Mouse (Mus musculus) mesoderm, embryonic 11.5 days (tissue): Measurements from ENCODE around the gene Cpt1c.
A peak's percentile ranks its signal among the peaks of the same experiment; 100 is the strongest.

Source experiments
- DNase-seq: peaks from one replicate; pipeline ENCODE4 v3.0.0-alpha.2; 2012; ENCODE audit warnings: low read depth, low spot score

The Cpt1c gene

DNA sequence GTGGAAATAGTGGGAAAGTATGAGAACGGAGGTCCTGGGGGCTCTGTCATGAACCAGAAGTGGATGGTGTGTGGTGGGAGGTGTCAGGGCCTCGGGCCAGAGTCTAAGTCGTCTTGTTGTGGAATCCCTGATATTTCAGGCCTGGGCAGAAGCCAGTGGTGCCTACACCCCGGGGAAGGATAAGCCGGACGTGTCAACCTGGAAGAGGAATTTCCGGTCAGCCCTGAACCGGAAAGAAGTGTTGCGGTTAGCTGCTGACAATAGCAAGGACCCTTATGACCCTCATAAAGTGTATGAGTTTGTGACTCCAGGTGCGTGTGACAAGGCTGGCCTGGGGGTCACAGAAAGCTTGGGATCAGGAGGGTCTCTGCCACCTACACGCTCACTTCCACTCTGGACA is 25.1 kb upstream of the Cpt1c start:
- no peak for DNase-seq

DNA sequence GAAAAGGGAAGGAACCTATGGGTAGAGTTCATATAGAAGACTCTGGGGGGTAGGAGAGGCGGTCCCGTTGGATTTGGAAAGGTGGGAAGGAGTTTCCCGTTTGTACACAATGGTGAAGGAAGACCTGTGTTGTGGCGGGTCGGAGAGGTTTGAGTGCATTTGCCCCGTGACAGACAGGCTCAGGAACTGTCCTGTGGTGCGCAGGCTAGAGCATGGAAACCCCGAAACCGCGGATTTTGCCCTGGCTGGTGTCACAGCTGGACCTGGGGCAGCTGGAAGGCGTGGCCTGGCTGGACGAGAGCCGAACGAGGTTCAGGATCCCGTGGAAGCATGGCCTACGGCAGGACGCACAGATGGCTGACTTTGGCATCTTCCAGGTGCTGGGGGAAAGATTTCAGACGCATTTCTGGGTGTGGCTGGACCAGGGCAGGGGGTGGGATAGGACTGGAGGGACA is 23.9 kb upstream of the Cpt1c start, which contains the start of gene Bcl2l12:
TSS of gene Bcl2l12 (minus strand) at position 212 of the 455 bp plus-strand sequence.
- DNase-seq = peak; percentile 48

DNA sequence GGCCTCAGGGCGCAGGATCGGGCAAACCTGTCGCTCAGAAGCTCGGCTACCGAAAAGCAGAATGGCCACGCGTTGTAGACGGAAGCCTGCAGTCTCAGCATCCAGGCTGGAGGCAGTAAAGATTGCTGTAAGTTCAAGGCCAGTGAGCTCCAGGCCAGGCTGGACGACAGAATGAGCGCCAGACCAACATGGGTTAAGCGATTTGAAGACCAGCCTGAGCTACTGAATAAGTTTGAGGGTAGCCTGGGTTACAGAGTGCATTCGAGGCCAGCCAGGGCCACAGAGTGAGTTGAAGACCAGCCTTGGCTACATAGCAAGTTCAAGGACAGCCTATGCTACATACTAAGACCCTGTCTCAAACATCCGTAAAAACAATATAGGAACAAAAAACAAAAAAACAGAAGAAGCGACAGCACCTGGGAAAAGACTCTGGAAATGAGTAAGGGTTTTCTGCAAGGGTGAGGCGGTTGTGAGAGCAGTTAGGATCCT is 23.3 kb upstream of the Cpt1c start:
- no peak for DNase-seq

DNA sequence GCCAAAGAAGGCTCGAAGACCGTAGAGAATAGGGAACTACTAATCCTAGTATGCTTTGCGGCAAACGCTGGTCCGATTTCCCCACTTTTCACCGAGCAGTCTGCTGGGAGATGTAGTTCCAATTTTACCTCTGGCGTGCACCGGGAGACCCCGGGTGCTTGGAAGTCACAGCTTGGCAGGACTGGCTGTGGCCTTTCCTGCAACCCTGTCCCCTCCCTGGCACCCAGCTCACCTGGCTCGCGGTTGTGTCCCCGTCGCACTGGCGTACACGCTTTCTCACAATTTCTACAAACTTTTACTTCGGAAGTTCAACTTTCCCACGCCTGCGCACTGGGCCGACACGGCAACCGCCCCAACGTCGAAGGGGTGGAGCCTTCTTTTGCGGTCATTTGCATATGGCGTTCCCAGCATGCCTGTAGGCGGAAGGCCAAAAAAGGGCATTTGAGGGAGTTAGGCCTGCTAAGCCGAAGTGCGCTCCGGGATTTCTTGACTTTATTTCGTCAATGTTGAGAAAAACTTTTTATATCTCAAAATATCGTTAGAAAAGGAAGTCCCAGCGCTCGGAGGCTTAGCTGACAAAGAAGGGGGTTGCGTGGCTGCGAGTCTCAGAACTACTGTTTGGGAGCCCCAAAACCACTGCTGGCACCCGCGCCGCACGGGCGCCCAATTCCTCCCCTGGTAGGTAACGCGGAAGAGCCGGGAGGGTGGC is 22.7 kb upstream of the Cpt1c start, which contains the start of gene Irf3:
TSS of gene Irf3 (plus strand) at position 418 of the 709 bp plus-strand sequence.
- DNase-seq = peak; percentile 97

DNA sequence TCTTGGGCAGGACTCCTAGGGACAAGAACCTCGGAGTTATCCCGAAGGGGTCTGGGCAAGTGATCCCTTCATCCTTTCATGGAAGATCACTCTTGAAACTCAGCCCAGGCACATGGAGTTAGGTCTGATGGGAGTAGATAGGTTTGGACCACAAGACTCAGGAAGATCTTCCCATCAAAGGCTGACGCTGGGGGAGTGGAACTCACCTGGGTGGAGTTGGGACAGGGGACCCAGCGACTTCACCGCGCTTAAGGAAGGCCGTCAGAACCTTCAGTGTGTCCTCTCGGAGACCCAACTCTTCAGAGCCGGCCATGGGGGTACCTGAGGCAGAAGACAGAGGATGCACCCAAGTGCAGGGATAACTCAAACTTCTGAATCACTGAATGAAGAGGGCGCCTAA is 22.0 kb upstream of the Cpt1c start:
- no peak for DNase-seq

DNA sequence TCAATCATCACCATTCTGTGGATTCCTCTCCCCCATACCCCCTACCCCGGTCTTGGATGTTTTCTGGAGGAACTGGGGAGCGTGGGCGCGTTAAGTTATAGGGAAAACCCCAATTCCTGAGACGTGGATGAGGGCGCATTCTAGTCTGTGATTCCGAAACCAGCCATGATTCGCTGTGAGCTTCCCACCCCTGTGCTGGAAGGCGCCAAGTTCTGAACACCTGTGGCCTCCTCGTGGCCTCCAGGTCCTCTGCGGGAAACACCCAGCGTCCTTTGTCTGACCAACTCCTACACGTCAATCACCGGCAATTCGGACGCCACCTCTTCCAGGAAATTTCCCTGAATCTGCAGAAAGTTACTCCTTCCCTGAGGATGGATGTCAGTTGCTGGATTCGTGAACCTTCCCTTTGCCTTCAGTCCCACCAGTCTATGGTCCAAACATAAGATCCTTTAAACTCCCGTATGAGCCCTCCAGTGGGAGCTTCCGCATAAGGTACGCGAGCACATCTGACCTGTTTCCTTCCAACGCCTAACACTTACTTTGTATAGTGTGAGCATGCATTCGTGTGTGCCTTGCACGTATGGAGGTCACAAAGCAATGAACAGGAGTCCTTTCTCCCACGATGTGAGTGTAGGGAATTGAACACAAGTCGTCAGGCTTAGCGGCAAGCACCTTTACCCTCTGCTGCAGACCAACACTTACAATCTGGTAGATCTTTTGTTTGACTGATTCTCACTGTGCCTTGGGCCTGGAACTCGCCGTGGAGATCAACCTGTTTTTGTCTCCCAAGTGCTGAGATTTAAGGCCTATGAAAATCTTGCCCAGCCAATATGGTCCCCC is 12.4 kb upstream of the Cpt1c start:
- no peak for DNase-seq

DNA sequence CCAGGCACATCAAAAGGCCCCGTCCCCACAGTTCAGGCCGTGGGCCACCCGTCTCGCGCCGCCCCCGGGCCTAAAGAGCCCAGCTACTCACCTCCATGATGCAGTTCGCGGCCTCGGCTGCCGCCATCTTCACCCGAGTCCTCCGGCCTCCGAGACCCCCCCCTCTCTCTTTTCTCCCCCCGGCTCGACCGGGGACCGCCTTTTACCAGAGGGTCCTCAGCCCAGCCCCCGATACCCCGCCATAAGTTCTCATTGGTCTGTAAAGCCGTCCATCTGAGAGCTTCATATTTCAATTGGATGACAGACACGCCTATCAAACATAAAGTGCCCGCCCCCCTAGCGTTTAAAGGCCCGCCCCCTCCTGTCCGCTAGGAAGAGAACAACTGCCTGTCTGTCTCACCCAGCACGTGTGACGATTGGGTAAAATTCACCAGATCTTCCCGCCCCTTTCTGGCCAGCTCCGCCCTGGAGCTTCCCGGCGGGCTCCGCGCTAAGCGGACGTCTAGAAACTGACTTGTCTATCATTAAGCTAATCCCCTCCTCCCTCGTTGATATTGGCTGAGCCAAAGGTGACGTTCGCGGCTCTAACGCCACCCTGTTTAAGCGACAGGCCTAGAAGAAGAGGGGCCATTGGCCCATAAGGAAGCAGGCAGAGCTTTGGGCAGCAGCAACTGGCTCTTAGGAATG is 11.7 kb upstream of the Cpt1c start, which contains the start of gene Prmt1:
TSS of gene Prmt1 (minus strand) at position 377 of the 687 bp plus-strand sequence.
- DNase-seq = peak; percentile 100

DNA sequence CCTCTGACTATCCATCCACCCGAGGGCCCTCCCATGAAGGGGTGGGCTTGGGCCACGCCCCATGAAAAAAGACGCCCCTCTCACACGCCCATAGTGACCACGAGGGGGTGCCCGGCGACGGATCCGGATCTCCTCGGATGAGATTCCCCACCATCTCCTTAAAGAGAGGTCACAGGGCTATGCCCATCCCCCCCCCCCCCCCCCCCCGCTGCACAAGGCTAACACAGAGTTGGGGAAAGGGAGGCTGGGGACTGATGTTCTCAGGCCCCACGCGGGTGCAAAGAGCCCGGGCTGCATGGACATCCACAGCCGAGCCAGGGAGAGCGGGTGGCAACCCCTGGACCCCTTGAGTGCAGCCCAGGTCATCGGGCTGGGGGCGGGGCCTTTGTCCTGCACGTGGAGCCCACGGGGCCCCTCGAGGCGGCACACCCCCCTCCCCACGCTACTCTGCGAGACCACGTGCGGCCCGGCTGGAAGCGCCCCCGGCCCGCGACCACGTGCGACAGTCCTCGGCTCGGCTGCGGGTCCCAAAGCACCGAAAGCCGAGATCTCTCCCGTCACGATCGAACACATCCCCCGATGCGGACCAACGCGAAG is 11.0 kb upstream of the Cpt1c start:
- peak; percentile 91 for DNase-seq

DNA sequence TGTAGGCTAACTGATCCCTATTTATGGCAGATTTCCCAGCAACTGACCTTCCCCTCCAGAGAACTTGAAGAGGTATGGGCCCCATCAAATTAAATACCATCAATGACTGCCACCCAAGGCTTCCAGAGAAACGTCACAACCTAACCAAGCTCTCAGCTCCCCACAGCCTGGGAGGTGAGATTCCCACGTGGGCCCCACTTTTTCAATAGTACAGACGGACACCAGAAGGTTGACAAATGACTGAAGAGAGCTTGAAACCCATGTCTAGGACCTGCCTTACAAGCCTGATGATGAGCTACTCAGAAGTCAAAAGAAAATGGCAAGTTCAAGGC is 10.1 kb upstream of the Cpt1c start:
- no peak for DNase-seq

DNA sequence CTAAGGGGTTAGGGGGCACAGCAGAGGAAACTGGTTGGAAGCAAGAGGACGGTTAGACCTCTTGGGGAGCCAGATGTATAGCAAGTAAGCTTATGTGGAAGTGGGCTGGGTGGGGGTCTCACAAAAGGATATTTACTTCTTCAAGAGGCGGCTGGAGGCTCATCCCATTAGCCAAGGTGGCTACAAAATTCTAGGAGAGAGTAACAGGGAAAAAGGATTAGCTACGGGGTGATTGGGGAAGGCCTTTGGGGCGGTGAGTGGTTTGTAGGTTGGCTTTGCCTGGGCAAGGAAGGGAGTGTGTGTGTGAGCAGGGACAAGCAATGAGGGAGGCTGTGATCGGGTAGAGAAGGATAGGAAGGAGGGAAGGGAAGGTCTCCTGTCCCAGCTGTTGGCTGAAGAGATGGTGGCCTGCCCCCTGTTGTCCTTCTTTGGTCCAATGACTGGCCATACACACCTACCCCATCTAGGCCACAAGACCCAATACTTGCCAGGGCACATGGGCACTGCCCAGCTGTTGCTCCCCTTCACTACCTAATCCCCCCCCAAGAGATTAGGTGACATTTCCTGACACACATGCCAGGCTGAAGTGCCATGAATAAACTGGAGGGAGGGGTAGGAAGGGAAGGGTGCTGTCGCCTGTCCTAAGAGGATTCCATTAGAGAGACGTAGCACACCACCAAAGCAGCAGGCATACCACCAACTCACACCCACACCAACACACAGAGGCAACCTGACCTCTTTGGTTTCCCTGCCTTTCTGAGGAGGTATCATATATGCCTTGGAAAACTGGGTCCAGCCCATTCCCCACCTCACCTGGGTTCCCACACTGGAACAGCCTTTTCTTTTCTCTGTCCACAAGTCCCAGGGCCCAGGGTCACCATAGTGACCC is 9.5 kb upstream of the Cpt1c start:
- DNase-seq = no peak

DNA sequence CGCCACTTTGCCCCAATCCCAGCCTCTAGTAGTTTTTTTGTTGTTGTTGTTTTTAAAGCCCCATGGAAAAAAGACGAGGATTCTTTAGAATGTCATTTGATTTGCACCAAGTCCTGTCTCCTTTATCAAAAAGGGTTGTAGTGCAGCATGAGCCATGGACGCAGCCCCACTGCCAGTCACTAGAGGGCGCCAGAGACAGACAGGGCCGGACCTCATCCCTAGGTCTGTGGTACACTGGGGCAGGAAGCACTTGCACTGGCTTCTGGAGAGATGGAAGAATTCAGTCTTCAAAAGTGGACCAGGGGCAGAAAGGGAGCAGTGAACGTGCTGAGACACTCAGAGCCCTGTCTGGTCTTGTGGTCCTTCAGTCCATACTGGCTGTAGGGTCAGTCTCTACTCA is 8.4 kb upstream of the Cpt1c start:
- peak; percentile 87 for DNase-seq

DNA sequence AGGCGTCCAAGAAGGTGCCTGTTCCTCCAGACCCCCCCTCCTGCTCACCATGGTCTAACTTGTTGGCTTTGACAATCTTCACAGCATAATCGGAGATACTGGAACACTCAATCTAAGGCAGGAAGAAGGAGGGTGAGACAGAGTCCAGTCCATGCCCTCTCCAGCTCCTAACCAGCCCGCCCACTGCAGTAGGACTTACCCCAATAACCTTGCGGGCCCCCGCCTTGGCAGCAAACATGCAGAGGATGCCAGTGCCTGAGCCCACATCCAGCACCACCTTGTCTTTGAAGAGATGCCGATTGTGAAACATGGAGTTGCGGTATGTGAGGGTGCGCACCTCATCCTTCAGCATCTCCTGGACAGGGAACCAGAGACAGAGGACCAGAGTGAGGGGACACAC is 6.9 kb upstream of the Cpt1c start:
- no peak for DNase-seq

DNA sequence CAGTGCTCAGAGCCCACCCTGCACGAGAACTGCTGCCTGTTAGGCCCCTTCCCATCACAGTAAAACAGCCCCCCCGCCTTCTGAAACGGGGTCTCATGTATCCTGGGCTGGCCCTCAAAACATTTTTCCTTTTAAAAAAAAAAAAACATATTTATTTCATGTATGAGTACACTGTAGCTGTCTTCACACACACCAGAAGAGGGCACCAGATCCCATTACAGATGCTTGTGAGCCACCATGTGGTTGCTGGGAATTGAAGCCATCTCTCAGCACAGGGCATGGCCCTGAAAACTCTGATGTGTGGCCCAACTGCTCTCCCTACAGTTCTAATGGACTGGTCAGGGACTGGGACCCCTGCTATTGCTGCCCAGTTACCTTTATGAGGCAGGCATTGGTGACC is 3.6 kb upstream of the Cpt1c start:
- DNase-seq = no peak

DNA sequence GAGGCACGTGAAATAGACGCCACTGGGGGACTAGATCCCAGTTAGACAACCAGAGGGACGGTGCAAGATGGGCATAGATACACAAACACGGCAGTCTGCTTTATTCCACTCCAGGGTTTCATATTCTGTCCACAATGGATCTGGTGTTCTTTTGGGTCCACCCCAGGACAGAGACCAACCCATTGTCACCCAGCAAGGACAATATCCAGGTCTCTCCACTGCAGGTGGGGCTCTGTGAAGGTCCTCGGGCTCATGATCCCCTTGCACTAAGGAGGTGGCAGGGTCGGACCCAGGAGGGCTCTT is 417 bp upstream of the Cpt1c start:
- DNase-seq = no peak

DNA sequence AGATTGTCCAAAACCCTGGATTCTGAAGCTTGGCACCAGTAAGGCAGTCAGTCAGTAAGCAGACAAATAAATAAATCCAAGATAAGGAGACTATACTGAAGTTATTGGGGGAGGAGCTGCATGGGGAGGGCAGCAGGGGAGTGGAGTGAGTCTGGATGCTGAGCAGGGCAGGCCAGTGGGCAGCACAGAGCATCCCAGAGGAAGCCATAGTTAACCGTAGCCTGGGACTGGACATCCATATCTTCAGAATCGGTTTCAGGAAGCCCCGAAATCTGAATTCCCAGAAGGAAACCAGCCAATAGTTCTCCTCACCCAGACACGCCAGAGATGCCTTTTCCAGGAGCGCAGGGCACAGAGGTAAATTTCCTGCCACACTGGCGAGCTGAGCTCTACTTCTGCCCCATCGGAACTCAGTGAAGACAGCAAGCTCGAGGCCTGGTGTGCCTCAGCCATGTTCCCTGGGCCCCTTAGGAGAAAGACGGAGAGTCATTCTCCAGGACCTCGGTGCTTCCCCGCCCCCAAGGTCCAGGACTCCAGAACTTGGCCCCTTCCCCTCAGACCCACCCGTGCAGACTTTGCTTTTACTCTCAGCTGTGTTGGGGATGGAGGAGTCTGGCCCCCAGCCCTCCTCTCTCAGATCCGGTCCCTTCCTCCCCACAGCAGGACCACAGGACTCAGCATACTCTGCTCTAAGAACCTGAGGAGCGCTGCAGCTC is 1.1 kb downstream of the Cpt1c start:
- no peak for DNase-seq

DNA sequence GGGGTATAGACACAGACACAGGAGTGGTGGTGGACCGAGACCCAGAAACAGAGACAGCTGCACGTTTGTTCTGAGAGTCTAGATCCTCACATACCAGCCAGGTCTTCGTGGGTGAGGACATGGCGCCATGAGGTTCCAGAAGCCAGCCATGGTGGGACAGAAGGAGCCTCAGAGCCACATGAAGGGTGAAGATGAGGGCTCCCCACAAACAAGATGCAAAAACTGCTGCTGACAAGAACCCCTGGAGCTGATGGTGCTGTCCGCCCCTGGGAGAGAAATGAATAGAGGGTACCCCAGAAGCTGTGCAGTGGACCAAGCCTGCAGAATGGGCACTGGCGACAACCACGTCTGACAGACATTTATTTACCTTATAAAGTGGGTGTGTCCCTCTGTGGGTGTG is 3.5 kb downstream of the Cpt1c start:
- no peak for DNase-seq

DNA sequence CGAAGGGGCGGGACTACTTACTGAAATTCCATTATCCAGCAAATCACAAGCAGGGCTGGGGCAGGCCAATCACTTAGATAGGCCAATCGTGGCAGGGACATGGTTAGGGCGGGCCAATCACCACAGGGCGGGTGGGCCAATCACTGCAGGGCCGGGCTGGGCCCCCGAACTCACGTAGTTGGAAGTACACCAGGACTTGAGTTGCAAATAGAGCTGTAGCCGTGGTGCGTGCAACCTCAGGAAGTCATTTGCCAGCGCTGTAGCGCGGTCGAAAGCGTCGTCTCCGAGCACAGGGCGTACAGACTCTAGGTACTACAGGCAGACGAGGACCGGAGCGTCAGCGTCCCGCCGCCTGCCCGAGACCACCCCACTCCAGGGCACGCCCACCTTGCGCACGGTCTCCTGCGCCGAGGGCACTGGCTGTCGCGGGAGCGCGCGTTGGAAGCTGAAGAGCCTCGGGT is 4.4 kb downstream of the Cpt1c start:
- peak; percentile 92 for DNase-seq

DNA sequence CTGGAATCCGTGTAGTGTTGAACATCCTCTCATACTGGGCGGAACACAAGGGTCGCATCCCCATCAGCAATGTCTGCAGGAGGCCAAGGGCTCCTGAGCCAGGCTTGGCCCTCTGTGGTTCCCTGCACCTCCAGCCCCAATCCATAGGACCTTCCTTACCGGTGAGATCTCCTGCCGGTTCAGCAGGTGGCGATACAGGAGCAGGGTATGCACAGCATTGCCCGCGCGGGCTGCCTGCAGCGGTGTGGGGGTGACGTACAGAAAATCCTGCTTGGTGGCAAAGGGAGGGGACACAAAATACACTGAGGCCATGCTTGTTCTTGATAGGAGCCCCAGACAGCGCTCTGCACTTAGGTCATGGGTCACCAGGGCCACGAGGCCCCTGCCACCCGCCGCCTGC is 8.0 kb downstream of the Cpt1c start:
- no peak for DNase-seq

DNA sequence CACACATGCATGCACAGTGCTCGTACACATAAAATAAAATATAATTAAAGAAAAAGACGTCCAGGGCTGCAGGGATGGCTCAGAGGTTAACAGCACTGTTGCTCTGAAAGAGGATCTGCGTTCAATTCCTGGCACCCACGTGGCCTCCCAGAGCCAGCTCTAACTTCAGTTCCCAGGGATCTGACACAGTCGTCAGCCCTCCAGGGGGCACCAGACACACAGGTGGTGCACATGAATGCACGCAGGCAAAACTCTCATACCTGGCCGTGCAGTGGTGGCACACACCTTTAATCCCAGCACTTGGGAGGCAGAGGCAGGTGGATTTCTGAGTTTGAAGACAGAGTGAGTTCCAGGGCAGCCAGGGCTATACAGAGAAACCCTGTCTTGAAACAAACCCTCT is 8.7 kb downstream of the Cpt1c start:
- DNase-seq = no peak

DNA sequence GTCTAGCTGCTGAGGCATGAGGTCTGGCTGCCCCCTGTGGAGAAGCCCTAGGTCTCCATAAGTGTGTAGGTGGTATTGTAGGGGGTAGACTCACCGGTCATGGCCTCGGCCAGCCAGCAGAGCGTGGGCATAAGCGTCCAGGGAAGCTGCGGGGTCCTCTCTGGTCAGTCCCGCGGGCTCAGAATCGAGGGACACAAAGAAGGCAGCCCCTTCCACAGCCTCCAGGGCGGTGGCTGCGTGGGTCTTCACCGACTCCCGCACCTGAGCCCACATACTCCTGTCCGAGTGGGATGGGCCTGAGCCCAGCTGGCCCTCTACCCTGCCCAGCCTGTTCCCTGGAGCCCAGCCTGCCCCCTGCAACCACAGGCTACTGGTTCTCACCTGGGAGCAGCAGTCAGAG is 9.7 kb downstream of the Cpt1c start:
- DNase-seq = no peak
